Mouse (Mus musculus) neural tube, embryonic 13.5 days (tissue): ENCODE results near the gene Rapgef3. TPM values are rescaled to one million over a fixed set of nuclear protein-coding genes. Genes with fewer than 3 reads are reported as not detected.

ENCODE experiments used
- ATAC-seq: fragments of 200-750 bp; cut with Nextera tagmentation; 2 replicates; pipeline ENCODE4 v1.8.0; 2017; ENCODE audit warnings: low read depth, mild to moderate bottlenecking, moderate TSS enrichment, moderate library complexity
- H3K27ac ChIP-seq: fragments of 300-500 bp; sonication (generic); replicated peaks from 2 replicates; pipeline ENCODE4 v1.5.1; 2015; ENCODE audit warnings: moderate library complexity, mild to moderate bottlenecking, inconsistent platforms
- H3K27me3 ChIP-seq: fragments of 300-500 bp; sonication (generic); 2 replicates; pipeline ENCODE4 v1.6.1; 2015; ENCODE audit warnings: mild to moderate bottlenecking, inconsistent platforms
- H3K36me3 ChIP-seq: fragments of 300-500 bp; sonication (generic); 2 replicates; pipeline ENCODE4 v1.6.1; 2015; ENCODE audit warnings: mild to moderate bottlenecking, inconsistent platforms
- H3K4me1 ChIP-seq: fragments of 300-500 bp; sonication (generic); replicated peaks from 2 replicates; pipeline ENCODE4 v1.6.1; 2015; ENCODE audit warnings: inconsistent platforms
- H3K4me2 ChIP-seq: fragments of 300-500 bp; sonication (generic); 2 replicates; pipeline ENCODE4 v1.6.1; 2015; ENCODE audit warnings: inconsistent platforms, mild to moderate bottlenecking, moderate library complexity
- H3K4me3 ChIP-seq: fragments of 300-500 bp; sonication (generic); 2 replicates; pipeline ENCODE4 v1.5.1; 2015; ENCODE audit warnings: mild to moderate bottlenecking, inconsistent platforms
- H3K9ac ChIP-seq: fragments of 300-500 bp; sonication (generic); 2 replicates; pipeline ENCODE4 v1.6.1; 2015; ENCODE audit warnings: moderate library complexity, mild to moderate bottlenecking, inconsistent platforms
- H3K9me3 ChIP-seq: fragments of 300-500 bp; sonication (generic); 2 replicates; pipeline ENCODE4 v1.6.1; 2016; ENCODE audit warnings: inconsistent platforms
- WGBS: fragments of 180-500 bp; shearing (Covaris S2); methylation state at CpG from one replicate; pipeline ENCODE4 v1.1.7; 2015; 5-methylcytosine and 5-hydroxymethylcytosine counted together
- polyA plus RNA-seq: library from polyadenylated mRNA; unstranded; fragments of >200 nt; fragmentation: Nextera tagmentation; extraction: Ambion mirVana; gene quantifications from 2 replicates; pipeline ENCODE4 v1.2.1, GENCODE M21; 2015

Gene Rapgef3
- polyA plus RNA-seq, 1 experiment from 2014 or later: 12.0 TPM

- no peak overlapping the region for H3K4me2 ChIP-seq
- peaks cover 8% of the 10 kb centered on the region; the same call in 1 of the 2 replicates for H3K4me1 ChIP-seq
- H3K4me3 ChIP-seq: no peak overlapping the region
- no peak overlapping the region for H3K9ac ChIP-seq
- WGBS: 93% methylated on average over 7 of the region's 7 CpGs
- no peaks in the 10 kb centered on the region for H3K27me3 ChIP-seq
- no peak overlapping the region for H3K27ac ChIP-seq
- ATAC-seq: no peak
- no peaks in the 10 kb centered on the region for H3K36me3 ChIP-seq
- H3K9me3 ChIP-seq: no peaks in the 10 kb centered on the region
Observed at GRCm38 (mm10) chr15:97738923-97739322, 28.8 kb downstream of the Rapgef3 start.

GRCm38 (mm10) chr15:97731988-97732387 is 35.8 kb downstream of the Rapgef3 start:
- H3K4me3 ChIP-seq: no peak overlapping the region
- no peaks in the 10 kb centered on the region for H3K4me1 ChIP-seq
- WGBS: 91% methylated on average over 11 of the region's 11 CpGs
- H3K36me3 ChIP-seq: no peaks in the 10 kb centered on the region
- ATAC-seq: no peak
- H3K4me2 ChIP-seq: no peak overlapping the region
- H3K27ac ChIP-seq: no peak overlapping the region
- H3K27me3 ChIP-seq: no peaks in the 10 kb centered on the region
- H3K9me3 ChIP-seq: no peaks in the 10 kb centered on the region
- no peak overlapping the region for H3K9ac ChIP-seq

DNA sequence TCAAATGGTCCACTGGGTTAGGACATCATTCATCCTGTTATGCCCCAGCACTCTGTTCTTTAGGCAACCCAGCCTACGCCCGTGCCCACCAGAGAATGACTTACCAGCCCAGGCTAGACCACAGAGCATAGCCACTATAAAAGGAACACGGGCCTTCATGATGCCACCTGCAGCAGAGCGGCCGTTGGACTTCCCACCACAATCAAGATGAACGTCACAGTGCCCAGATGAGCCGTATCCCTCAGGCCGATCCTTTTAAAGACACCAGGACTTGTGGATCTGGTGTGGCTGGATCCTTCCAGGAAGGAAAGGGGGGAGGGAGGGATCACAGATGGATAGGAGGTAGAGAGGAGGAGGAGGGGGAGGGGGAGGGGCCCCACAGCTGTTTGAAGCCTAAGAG is 36.7 kb downstream of the Rapgef3 start, which contains the start of gene Endou:
Gene Endou (minus strand): TSS at position 229 of the 400 bp plus-strand sequence.
- Histone ChIP-seq H3K9me3 (no peaks in the 10 kb centered on the region), H3K4me2 (no peak within 1 kb of the TSS), H3K4me3 (no peak within 1 kb of the TSS), H3K36me3 (no peaks in the 10 kb centered on the region), H3K27ac (no peak within 1 kb of the TSS), H3K4me1 (no peaks in the 10 kb centered on the region), H3K9ac (no peak within 1 kb of the TSS), H3K27me3 (no peaks in the 10 kb centered on the region)
- ATAC-seq: no peak
- 94% methylated on average over 8 of the region's 8 CpGs for WGBS

DNA sequence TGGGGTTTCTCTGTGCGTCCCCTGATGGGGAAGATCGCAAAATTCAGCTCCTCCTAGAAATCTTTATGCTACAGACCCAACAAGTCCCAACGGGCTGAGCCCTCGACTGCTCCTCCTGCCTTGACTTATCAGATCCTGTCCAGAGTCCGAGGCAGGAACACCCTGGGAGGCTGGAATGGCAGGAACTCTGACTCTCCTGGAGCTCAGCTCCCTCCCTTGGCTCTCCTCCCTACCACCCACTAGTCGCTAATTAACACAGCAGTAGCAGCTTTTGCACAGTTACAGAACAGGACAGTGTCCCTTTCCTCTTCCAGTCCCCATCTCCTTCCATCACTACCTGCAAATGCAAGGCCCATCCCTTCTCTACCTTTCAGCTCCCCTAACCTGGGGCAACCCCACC is 37.4 kb downstream of the Rapgef3 start:
- no peaks in the 10 kb centered on the region for H3K9me3 ChIP-seq
- no peak overlapping the region for H3K4me2 ChIP-seq
- no peaks in the 10 kb centered on the region for H3K27me3 ChIP-seq
- ATAC-seq: no peak
- WGBS: 56% methylated on average over 6 of the region's 6 CpGs
- no peaks in the 10 kb centered on the region for H3K4me1 ChIP-seq
- no peak overlapping the region for H3K9ac ChIP-seq
- no peaks in the 10 kb centered on the region for H3K36me3 ChIP-seq
- H3K27ac ChIP-seq: no peak overlapping the region
- H3K4me3 ChIP-seq: no peak overlapping the region

GRCm38 (mm10) chr15:97728804-97729203 is 39.0 kb downstream of the Rapgef3 start:
- Histone ChIP-seq H3K4me3 (no peak overlapping the region), H3K4me2 (no peak overlapping the region), H3K27me3 (no peaks in the 10 kb centered on the region), H3K9me3 (no peaks in the 10 kb centered on the region), H3K36me3 (no peaks in the 10 kb centered on the region), H3K9ac (no peak overlapping the region), H3K4me1 (no peaks in the 10 kb centered on the region), H3K27ac (no peak overlapping the region)
- ATAC-seq: no peak
- WGBS: 57% methylated on average over 7 of the region's 7 CpGs

DNA sequence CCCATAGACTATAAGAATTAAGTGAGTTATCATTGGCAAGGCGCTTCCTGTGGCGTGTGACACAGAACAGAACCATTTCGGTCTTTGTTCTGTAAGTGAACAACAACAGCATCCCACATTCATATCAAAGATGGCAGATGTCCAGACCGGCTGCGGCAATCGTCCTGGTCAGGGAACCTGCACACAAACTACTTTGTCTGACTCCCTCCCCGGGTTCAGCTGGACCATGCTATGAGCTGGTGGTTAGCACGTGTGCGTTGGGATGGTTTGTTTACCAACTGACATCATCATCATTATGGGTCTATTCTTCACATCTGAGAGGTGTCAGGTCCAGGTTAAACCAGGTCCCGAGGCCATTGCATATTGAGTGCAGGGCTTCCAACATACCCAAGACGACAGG is 39.4 kb downstream of the Rapgef3 start:
- H3K36me3 ChIP-seq: no peaks in the 10 kb centered on the region
- no peak overlapping the region for H3K4me2 ChIP-seq
- H3K27me3 ChIP-seq: no peaks in the 10 kb centered on the region
- H3K9me3 ChIP-seq: no peaks in the 10 kb centered on the region
- H3K4me1 ChIP-seq: no peaks in the 10 kb centered on the region
- no peak overlapping the region for H3K27ac ChIP-seq
- WGBS: 90% methylated on average over 11 of the region's 11 CpGs
- H3K9ac ChIP-seq: no peak overlapping the region
- H3K4me3 ChIP-seq: no peak overlapping the region
- ATAC-seq: no peak

- Histone ChIP-seq H3K4me1 (no peaks in the 10 kb centered on the region), H3K4me3 (no peak overlapping the region), H3K27me3 (no peaks in the 10 kb centered on the region), H3K9ac (no peak overlapping the region), H3K4me2 (no peak overlapping the region), H3K36me3 (no peaks in the 10 kb centered on the region), H3K27ac (no peak overlapping the region), H3K9me3 (no peaks in the 10 kb centered on the region)
- WGBS: 85% methylated on average over 5 of the region's 5 CpGs
- no peak for ATAC-seq
Observed at GRCm38 (mm10) chr15:97727520-97727919, 40.3 kb downstream of the Rapgef3 start.

DNA sequence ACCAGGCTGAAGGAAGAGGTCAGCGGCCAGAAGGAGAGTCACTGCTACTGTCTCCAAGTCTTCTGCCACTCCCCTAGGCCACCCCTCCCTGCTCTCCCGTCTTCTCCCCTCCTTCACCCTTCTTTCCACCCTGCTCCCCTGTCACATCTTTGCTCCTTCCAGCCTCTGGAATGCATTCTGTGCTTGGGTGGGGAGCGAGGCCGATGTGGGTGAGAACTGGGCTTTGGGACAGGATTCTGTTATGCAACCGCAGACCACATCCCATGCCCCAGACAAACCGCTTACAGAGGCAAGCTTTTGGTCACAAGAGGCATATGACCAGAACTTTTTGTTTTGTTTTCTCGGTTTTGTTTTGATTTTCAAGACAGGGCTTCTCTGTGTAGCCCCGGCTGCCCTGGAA is 40.7 kb downstream of the Rapgef3 start:
- WGBS: 77% methylated on average over 8 of the region's 8 CpGs
- Histone ChIP-seq H3K36me3 (no peaks in the 10 kb centered on the region), H3K4me3 (no peak overlapping the region), H3K27ac (no peak overlapping the region), H3K27me3 (no peaks in the 10 kb centered on the region), H3K9ac (no peak overlapping the region), H3K4me1 (no peaks in the 10 kb centered on the region), H3K9me3 (no peaks in the 10 kb centered on the region), H3K4me2 (no peak overlapping the region)
- ATAC-seq: no peak

- H3K9ac ChIP-seq: no peak overlapping the region
- no peaks in the 10 kb centered on the region for H3K9me3 ChIP-seq
- no peak for ATAC-seq
- no peak overlapping the region for H3K4me2 ChIP-seq
- peaks cover 4% of the 10 kb centered on the region; the same call in 1 of the 2 replicates for H3K4me1 ChIP-seq
- no peak overlapping the region for H3K27ac ChIP-seq
- H3K36me3 ChIP-seq: no peaks in the 10 kb centered on the region
- 74% methylated on average over 13 of the region's 13 CpGs for WGBS
- H3K4me3 ChIP-seq: no peak overlapping the region
- H3K27me3 ChIP-seq: no peaks in the 10 kb centered on the region
Observed at GRCm38 (mm10) chr15:97726310-97726709, 41.5 kb downstream of the Rapgef3 start.

DNA sequence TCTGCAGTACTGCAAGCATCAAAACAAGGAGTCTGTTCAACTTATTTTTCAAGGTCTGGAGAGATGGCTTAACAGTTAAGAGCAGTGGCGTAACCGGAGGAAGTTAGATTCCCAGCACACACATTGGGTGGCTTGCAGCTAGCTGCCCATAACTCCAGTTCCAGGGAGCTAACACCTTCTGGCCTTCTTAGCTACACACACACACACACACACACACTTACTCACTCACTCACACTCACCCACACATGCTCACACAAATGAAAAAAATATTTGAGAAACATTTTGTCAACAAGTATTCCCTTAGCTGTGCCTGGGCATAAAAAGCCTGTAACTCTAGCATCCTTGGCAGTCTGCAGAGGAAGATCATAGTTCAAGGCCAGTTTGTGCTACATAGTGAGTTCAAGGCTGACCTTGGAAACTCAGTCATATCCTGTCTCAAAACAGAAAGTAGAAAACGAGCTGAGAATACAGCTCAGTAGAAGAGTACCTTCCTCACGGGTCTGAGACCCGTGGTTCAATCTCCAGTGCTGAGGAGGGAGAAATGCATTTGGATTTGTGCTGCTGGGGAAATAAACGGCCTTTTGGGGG is 42.5 kb downstream of the Rapgef3 start:
- H3K27me3 ChIP-seq: no peaks in the 10 kb centered on the region
- 80% methylated on average over 6 of the region's 6 CpGs for WGBS
- no peak overlapping the region for H3K9ac ChIP-seq
- peaks cover 9% of the 10 kb centered on the region; the same call in 1 of the 2 replicates for H3K4me1 ChIP-seq
- no peak overlapping the region for H3K4me2 ChIP-seq
- no peaks in the 10 kb centered on the region for H3K9me3 ChIP-seq
- ATAC-seq: no peak
- no peaks in the 10 kb centered on the region for H3K36me3 ChIP-seq
- no peak overlapping the region for H3K27ac ChIP-seq
- H3K4me3 ChIP-seq: no peak overlapping the region

DNA sequence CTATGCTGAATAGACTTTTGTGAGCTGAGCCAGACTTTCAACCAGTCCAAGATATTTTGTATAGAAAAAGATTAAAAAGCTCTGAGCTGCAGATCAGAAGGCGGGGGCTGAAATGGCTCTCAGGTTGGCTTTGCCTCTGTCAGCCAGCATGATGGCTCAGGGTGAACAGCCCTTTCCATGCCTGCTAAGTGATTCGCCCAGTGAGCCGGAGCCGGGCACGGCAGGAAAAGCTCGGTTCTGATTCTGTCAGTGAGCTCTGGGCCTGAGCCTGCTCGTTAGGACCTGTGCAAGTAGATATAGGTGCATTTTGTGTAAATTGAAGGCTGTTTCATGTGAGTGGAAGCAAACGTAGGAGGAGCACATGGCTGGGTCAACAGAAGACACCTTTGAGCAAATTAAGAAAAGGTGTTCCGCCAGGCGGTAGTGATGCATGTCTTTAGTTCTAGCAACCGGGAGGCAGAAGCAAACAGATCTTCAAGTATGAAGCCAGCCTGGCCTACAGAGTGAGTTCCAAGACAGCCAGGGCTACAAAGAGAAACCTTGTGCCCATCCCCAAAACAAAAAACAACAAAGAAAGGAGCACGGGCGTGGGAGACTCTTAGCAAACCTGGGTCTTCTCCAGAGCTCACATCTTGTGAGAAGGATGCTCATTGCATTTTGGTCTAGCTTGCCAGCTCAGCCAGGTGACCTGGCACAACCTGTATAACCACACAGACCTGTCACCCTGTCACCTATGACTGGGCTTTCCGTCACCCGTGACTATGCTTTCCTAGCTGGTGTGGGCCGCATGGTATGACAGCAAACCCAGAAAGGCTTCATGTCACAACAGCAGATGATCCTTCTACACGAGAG is 43.2 kb downstream of the Rapgef3 start:
- H3K36me3 ChIP-seq: no peaks in the 10 kb centered on the region
- H3K9ac ChIP-seq: no peak overlapping the region
- H3K27ac ChIP-seq: no peak overlapping the region
- H3K4me2 ChIP-seq: no peak overlapping the region
- ATAC-seq: no peak
- H3K4me3 ChIP-seq: no peak overlapping the region
- no peaks in the 10 kb centered on the region for H3K27me3 ChIP-seq
- H3K4me1 ChIP-seq: peaks cover 9% of the 10 kb centered on the region; the same call in 1 of the 2 replicates
- H3K9me3 ChIP-seq: no peaks in the 10 kb centered on the region
- 89% methylated on average over 17 of the region's 17 CpGs for WGBS

DNA sequence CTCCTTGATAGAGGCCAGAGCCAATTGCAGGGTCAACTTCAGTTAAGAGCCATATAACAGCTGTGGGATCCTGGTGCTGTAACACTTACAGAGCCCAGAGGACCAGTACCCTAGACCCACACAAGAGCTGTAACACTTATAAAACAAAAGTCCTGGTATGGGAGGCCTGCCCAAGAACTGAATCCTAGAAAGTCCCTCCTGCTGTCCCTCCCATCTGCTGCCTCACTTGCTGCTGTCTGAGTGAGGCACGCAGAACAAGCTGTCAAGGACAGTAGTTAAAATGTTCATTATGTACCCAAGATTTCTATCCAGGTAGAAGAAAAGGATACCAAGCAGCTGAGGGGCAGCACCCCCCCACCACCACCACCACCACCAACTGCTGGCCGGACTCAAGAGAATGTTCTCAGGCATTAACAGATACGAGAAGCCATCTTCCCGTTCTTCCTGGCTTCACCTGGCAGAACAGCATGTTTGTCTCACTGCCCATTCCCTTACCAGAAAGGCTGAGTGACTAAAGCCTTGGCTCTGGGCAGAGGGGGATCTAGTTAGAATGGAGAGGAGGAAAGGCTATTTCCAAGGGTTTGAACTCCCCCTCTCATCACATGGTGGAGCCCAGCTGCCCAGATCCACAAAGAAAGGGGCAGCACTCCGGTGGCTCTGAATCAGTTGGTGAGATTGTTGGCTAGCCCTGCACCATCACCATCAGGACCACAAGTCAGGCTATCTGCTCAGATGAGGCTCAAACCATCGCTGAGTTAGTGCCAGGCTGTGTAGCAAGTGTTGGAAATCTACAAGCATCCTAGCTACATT is 44.0 kb downstream of the Rapgef3 start:
- Histone ChIP-seq H3K9me3 (no peaks in the 10 kb centered on the region), H3K4me3 (no peak overlapping the region), H3K27me3 (no peaks in the 10 kb centered on the region), H3K4me2 (no peak overlapping the region), H3K9ac (no peak overlapping the region), H3K27ac (no peak overlapping the region), H3K4me1 (peaks cover 9% of the 10 kb centered on the region; the same call in 1 of the 2 replicates), H3K36me3 (no peaks in the 10 kb centered on the region)
- ATAC-seq: no peak
- WGBS: 87% methylated on average over 6 of the region's 6 CpGs
